Mouse (Mus musculus) midbrain, embryonic 16.5 days (tissue): Measurements from ENCODE around the gene Hdac8. TPM values are rescaled to one million over a fixed set of nuclear protein-coding genes. Genes with fewer than 3 reads are reported as not detected.

Experiments used
- ATAC-seq: fragments of 200-750 bp; cut with Nextera tagmentation; 2 replicates; pipeline ENCODE4 v1.8.0; 2017; ENCODE audit warnings: moderate TSS enrichment
- H3K27ac ChIP-seq: fragments of 300-500 bp; sonication (generic); 2 replicates; pipeline ENCODE4 v1.5.1; 2014; ENCODE audit warnings: mild to moderate bottlenecking, low read length, mixed read lengths
- H3K27me3 ChIP-seq: fragments of 300-500 bp; sonication (generic); 2 replicates; pipeline ENCODE4 v1.6.1; 2014; ENCODE audit warnings: low read depth, low read length, mixed read lengths; ENCODE audit not compliant: control insufficient read depth, insufficient read depth
- H3K36me3 ChIP-seq: fragments of 300-500 bp; sonication (generic); 2 replicates; pipeline ENCODE4 v1.6.1; 2014; ENCODE audit warnings: mild to moderate bottlenecking, low read length, moderate library complexity, mixed read lengths; ENCODE audit not compliant: control insufficient read depth, insufficient read depth
- H3K4me1 ChIP-seq: fragments of 300-500 bp; sonication (generic); 2 replicates; pipeline ENCODE4 v1.6.1; 2014; ENCODE audit warnings: mild to moderate bottlenecking, low read length, mixed read lengths; ENCODE audit not compliant: control insufficient read depth, insufficient read depth
- H3K4me2 ChIP-seq: fragments of 300-500 bp; sonication (generic); 2 replicates; pipeline ENCODE4 v1.6.1; 2014; ENCODE audit warnings: mild to moderate bottlenecking, low read length, mixed read lengths
- H3K4me3 ChIP-seq: fragments of 300-500 bp; sonication (generic); 2 replicates; pipeline ENCODE4 v1.5.1; 2014; ENCODE audit warnings: low read depth, mild to moderate bottlenecking, low read length, moderate library complexity, mixed read lengths
- H3K9ac ChIP-seq: fragments of 300-500 bp; sonication (generic); 2 replicates; pipeline ENCODE4 v1.6.1; 2014; ENCODE audit warnings: low read depth, low read length, mixed read lengths
- H3K9me3 ChIP-seq: fragments of 300-500 bp; sonication (generic); replicated peaks from 2 replicates; pipeline ENCODE4 v1.6.1; 2014; ENCODE audit warnings: mild to moderate bottlenecking, low read length, mixed read lengths; ENCODE audit not compliant: control insufficient read depth, poor library complexity, severe bottlenecking
- WGBS: fragments of 180-500 bp; shearing (Covaris S2); extraction: QIAGEN DNeasy Blood & Tissue Kit; methylation state at CpG from one replicate; pipeline ENCODE4 v1.1.7; 2014; 5-methylcytosine and 5-hydroxymethylcytosine counted together
- polyA plus RNA-seq: library from polyadenylated mRNA; unstranded; fragments of >200 nt; fragmentation: Nextera tagmentation; extraction: Ambion mirVana; gene quantifications from 2 replicates; pipeline ENCODE4 v1.2.1, GENCODE M21; 2015

Hdac8 gene
- polyA plus RNA-seq, 1 experiment from 2014 or later: 8.3 TPM

DNA sequence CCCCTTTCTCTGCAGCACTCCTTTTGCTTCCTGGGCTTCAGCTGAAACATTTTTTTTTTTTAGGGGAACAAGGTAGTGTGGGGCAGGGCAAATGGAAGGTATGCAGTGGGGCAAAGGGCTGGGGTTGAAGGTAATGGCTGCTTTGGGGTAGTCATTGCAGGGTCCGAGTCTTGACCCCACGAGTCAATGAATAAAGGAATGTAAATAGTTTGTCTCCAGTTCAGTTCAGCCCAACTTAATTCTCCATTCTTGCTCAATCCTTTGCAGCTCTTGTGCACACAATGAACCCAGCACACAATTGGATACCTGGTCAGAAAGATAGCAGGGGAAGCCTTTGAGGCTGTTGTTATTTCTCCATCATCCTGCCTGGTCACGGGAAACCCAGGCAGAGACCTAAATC is 194.0 kb downstream of the Hdac8 start:
- Histone ChIP-seq H3K9ac (no peak overlapping the region), H3K27ac (no peak overlapping the region), H3K4me2 (no peak overlapping the region), H3K9me3 (no peaks in the 10 kb centered on the region), H3K27me3 (0 out of 2 replicates have a peak, but pooled peaks cover 3% of the 10 kb centered on the region), H3K36me3 (no peaks in the 10 kb centered on the region), H3K4me3 (no peak overlapping the region), H3K4me1 (no peaks in the 10 kb centered on the region)
- ATAC-seq: no peak
- 67% methylated on average over 3 of the region's 3 CpGs for WGBS

DNA sequence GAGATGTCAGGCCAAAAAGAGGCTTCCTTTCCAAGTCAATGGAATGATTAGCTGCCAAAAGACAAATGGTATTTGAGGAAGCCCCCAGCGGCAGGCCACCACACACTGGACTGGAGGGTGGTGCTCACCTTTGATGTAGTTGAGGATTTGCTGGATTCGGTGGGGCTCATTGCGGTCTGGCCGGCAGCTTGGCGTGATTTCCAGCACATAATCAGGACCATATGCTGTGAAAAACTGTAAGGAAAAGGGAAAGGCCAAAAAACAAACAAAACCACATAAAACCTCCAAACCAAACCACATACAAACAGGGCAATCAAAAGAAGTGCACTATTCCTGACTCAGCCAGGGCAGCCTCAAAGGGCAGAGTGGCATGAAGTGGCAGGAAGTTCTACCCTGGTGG is 197.6 kb downstream of the Hdac8 start:
- Histone ChIP-seq H3K4me3 (no peak overlapping the region), H3K9ac (no peak overlapping the region), H3K36me3 (no peaks in the 10 kb centered on the region), H3K9me3 (no peaks in the 10 kb centered on the region), H3K27me3 (peaks cover 5% of the 10 kb centered on the region; the same call in 1 of the 2 replicates), H3K27ac (no peak overlapping the region), H3K4me1 (no peaks in the 10 kb centered on the region), H3K4me2 (no peak overlapping the region)
- ATAC-seq: no peak
- 82% methylated on average over 5 of the region's 5 CpGs for WGBS

DNA sequence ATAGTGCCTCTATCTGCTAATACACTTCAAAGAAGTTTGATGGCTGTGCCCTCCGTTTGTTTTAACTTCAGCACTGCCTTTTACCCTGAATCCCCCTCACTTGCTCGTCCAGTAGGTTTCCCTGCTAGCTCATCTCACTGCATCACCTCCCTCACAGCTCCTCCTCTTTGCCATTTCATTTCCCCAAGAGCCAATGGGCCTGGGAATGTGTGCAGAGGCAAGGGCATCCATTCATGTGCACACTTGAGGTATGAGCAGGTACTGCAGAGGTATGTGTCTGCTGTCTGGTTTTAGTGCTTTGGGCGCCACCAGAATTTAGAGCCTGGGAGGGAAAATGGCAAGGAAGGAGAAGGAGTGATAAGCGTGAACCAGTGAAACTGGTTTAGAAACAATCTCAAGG is 199.4 kb downstream of the Hdac8 start:
- no peaks in the 10 kb centered on the region for H3K9me3 ChIP-seq
- no peak overlapping the region for H3K9ac ChIP-seq
- H3K4me1 ChIP-seq: no peaks in the 10 kb centered on the region
- H3K4me2 ChIP-seq: no peak overlapping the region
- 70% methylated on average over 4 of the region's 4 CpGs for WGBS
- no peaks in the 10 kb centered on the region for H3K36me3 ChIP-seq
- no peak overlapping the region for H3K27ac ChIP-seq
- peaks cover 5% of the 10 kb centered on the region; the same call in 1 of the 2 replicates for H3K27me3 ChIP-seq
- H3K4me3 ChIP-seq: no peak overlapping the region
- no peak for ATAC-seq

DNA sequence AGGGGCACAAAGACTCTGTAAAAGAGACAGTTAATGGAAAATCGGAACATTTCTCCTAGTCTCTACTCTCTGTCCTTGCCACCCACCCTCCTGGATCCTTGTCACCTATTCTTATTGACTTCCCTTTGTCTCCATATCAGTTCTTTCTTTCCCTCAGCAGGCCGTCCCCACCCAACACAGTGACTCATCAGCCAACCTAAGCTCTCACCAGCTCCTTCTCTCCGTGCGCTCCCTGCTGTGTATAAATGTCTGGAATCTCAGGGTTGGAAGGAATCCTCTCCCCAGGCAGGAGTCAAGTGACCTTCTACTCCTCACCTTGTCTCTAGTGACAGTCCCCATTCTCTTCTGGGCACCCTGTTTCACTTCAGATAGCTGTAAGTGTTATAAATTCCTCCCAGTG is 200.2 kb downstream of the Hdac8 start:
- ATAC-seq: no peak
- Histone ChIP-seq H3K27ac (no peak overlapping the region), H3K9me3 (no peaks in the 10 kb centered on the region), H3K27me3 (peaks cover 5% of the 10 kb centered on the region; the same call in 1 of the 2 replicates), H3K36me3 (no peaks in the 10 kb centered on the region), H3K4me2 (no peak overlapping the region), H3K9ac (no peak overlapping the region), H3K4me1 (no peaks in the 10 kb centered on the region), H3K4me3 (no peak overlapping the region)
- 70% methylated on average over 4 of the region's 4 CpGs for WGBS

DNA sequence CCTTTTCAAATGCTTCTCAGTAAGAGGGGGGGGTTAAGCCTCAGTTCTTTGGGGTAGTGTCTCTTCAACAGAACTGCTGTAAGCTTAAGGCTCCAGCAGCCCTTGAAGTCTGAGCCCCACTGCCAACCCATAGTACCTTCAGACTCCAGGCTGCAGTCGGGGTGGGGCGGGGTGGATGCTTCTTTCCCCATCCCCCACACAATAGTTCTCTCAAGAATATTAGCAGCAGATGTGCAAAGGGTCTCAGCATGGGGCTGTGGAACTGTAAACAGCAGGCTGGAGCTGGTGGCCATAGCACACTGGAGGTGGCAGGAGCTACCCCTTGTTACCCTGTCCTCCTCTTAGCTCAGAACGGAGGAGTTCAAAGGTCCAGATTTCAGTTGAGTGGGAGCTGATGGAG is 202.7 kb downstream of the Hdac8 start:
- WGBS: 58% methylated on average over 3 of the region's 3 CpGs
- no peaks in the 10 kb centered on the region for H3K9me3 ChIP-seq
- no peak for ATAC-seq
- no peak overlapping the region for H3K27ac ChIP-seq
- no peak overlapping the region for H3K9ac ChIP-seq
- peaks cover 4% of the 10 kb centered on the region; the same call in 1 of the 2 replicates for H3K27me3 ChIP-seq
- no peak overlapping the region for H3K4me3 ChIP-seq
- no peak overlapping the region for H3K4me2 ChIP-seq
- no peaks in the 10 kb centered on the region for H3K4me1 ChIP-seq
- no peaks in the 10 kb centered on the region for H3K36me3 ChIP-seq

DNA sequence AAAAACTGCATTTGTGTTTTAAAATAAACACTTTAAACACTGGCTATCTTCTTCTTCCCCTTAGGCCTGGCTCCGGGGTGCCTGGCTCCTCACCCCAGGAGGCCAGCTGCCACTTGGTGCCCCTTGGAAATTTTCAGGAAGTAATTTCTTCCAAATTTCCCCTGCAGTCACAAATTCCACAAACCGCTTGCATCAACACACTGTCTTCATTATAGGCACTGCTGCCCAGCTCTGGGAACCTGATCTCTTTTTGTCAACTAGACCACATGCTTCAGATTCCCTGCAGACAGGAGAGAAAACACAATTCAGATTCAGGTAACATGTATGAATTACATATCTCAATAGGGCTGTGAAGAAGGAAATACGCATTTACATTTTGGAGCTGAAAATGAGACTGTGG is 220.3 kb downstream of the Hdac8 start:
- Histone ChIP-seq H3K27ac (no peak overlapping the region), H3K36me3 (no peaks in the 10 kb centered on the region), H3K4me3 (no peak overlapping the region), H3K9ac (no peak overlapping the region), H3K27me3 (no peaks in the 10 kb centered on the region; the same call in 1 of the 2 replicates), H3K9me3 (no peaks in the 10 kb centered on the region), H3K4me2 (no peak overlapping the region), H3K4me1 (no peaks in the 10 kb centered on the region)
- WGBS: 81% methylated on average over 3 of the region's 3 CpGs
- no peak for ATAC-seq

DNA sequence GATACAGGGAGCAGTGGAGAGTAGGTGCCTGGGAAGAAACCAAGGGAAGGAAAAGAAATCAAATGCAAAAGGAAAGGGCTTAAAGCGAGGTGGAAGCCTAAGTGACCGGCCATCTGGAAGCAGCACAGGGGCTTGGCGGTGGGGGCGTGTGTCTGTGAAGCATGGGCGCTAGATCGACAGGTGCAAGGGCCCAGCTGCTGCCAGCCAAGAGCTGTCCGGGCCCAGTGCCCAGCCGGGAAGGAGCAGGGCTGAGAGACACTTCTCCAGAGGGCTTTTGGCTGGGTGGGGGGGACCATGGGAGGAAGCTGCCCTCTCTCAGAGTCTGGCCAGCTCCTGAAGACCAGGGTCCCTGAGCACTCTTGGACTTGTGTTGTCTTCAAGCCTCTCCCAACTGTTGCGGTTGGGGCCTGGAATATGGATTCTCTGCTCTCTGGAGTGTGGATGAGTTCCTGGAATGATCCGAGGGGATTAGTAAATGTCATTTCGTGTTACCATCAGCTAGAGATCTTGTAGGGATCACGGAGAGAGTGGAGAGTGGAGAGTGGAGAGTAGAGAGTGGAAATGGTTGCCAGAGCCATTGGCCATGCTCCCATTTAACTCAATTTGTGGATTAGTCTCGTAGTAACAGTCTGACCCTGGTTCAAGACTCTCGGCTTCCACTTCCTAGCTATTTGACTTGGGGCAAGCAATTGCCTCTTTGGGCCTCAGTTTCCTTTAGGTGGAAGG is 242.4 kb downstream of the Hdac8 start:
- WGBS: 84% methylated on average over 14 of the region's 14 CpGs
- Histone ChIP-seq H3K9me3 (no peaks in the 10 kb centered on the region), H3K36me3 (no peaks in the 10 kb centered on the region), H3K9ac (no peak overlapping the region), H3K4me2 (no peak overlapping the region), H3K27me3 (no peaks in the 10 kb centered on the region), H3K4me1 (no peaks in the 10 kb centered on the region), H3K27ac (no peak overlapping the region), H3K4me3 (no peak overlapping the region)
- ATAC-seq: no peak

DNA sequence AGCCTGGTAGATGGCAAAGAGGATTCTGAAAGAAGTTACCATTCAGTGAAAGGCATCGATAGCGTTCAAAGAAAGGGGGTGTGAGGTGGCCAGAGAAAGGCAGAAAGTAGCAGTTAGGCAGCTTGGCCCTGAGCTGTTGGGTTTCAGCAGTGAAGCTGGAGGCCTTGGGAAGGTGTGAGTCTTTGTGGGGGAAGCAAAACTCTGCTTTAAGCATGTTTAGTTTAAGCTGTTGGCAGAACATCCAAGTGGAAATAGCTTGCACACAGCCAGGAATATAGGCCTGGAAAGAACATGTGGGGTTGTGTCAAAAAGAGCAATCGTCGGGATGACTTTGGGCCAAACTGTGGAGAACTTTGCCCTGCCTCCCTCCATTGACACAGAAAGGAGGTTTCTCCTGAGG is 245.4 kb downstream of the Hdac8 start:
- no peaks in the 10 kb centered on the region for H3K9me3 ChIP-seq
- no peak for ATAC-seq

DNA sequence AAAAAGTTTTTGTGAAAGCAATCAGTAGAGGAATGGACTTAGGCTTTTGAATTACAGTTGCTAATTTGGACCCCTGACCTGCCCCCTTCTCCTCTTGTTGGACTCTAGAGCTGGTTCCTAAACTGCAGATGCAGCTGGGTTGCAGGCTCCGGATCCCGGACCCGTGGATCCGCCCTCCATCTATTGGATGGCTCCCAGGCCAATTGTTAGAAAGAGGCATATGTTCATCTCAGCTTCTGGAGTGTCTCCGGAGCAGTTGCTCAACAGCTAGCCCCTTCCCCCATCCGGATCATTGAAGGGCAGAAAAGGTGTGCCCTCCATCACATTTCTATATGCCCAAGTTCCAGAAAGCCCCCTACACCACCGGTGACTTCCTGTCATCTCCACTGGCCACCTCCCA is 251.3 kb downstream of the Hdac8 start:
- WGBS: 18% methylated on average over 7 of the region's 7 CpGs
- Histone ChIP-seq H3K4me3 (peak overlapping the region; percentile 35), H3K36me3 (no peaks in the 10 kb centered on the region), H3K4me1 (peaks cover 9% of the 10 kb centered on the region; the same call in 1 of the 2 replicates), H3K4me2 (peak overlapping the region; percentile 59), H3K9me3 (no peaks in the 10 kb centered on the region), H3K9ac (peak overlapping the region; percentile 50; the same call in 1 of the 2 replicates), H3K27me3 (peaks cover 9% of the 10 kb centered on the region), H3K27ac (no peak overlapping the region)
- ATAC-seq: no peak

More for the DNA sequence above, 245.4 kb downstream of the Hdac8 start:
- Histone ChIP-seq H3K27me3 (no peaks in the 10 kb centered on the region), H3K4me2 (no peak overlapping the region), H3K9ac (no peak overlapping the region), H3K36me3 (no peaks in the 10 kb centered on the region), H3K27ac (no peak overlapping the region), H3K4me3 (no peak overlapping the region), H3K4me1 (no peaks in the 10 kb centered on the region)
- 97% methylated on average over 4 of the region's 4 CpGs for WGBS
